Mouse (Mus musculus) neural tube, embryonic 15.5 days (tissue): ENCODE results near the gene Aip. TPM values are rescaled to one million over a fixed set of nuclear protein-coding genes. Genes with fewer than 3 reads are reported as not detected.
"Not testable (repeated sequence)": the region's sequence is repeated elsewhere in the genome, so short reads cannot be mapped to it uniquely, and the experiment has no call there.

ENCODE experiments used
- ATAC-seq: fragments of 200-750 bp; cut with Nextera tagmentation; 2 replicates; pipeline ENCODE4 v1.8.0; 2017; ENCODE audit warnings: mild to moderate bottlenecking, moderate TSS enrichment, moderate library complexity; ENCODE audit not compliant: low FRiP score
- H3K27ac ChIP-seq: fragments of 300-500 bp; sonication (generic); replicated peaks from 2 replicates; pipeline ENCODE4 v1.5.1; 2015; ENCODE audit warnings: mild to moderate bottlenecking, inconsistent platforms
- H3K27me3 ChIP-seq: fragments of 300-500 bp; sonication (generic); replicated peaks from 2 replicates; pipeline ENCODE4 v1.6.1; 2015; ENCODE audit warnings: inconsistent platforms
- H3K36me3 ChIP-seq: fragments of 300-500 bp; sonication (generic); 2 replicates; pipeline ENCODE4 v1.6.1; 2015; ENCODE audit warnings: inconsistent platforms
- H3K4me1 ChIP-seq: fragments of 300-500 bp; sonication (generic); 2 replicates; pipeline ENCODE4 v1.6.1; 2015; ENCODE audit warnings: inconsistent platforms
- H3K4me2 ChIP-seq: fragments of 300-500 bp; sonication (generic); 2 replicates; pipeline ENCODE4 v1.6.1; 2015; ENCODE audit warnings: inconsistent platforms, mild to moderate bottlenecking, moderate library complexity
- H3K4me3 ChIP-seq: fragments of 300-500 bp; sonication (generic); replicated peaks from 2 replicates; pipeline ENCODE4 v1.5.1; 2015; ENCODE audit warnings: mild to moderate bottlenecking, inconsistent platforms
- H3K9ac ChIP-seq: fragments of 300-500 bp; sonication (generic); replicated peaks from 2 replicates; pipeline ENCODE4 v1.6.1; 2015; ENCODE audit warnings: mild to moderate bottlenecking, inconsistent platforms
- H3K9me3 ChIP-seq: fragments of 300-500 bp; sonication (generic); replicated peaks from 2 replicates; pipeline ENCODE4 v1.6.1; 2016; ENCODE audit warnings: inconsistent platforms
- WGBS: fragments of 180-500 bp; shearing (Covaris S2); methylation state at CpG from one replicate; pipeline ENCODE4 v1.1.7; 2015; ENCODE audit warnings: mixed read lengths; 5-methylcytosine and 5-hydroxymethylcytosine counted together
- polyA plus RNA-seq: library from polyadenylated mRNA; unstranded; fragments of >200 nt; fragmentation: Nextera tagmentation; extraction: Ambion mirVana; gene quantifications from 2 replicates; pipeline ENCODE4 v1.2.1, GENCODE M21; 2015

Gene Aip
- polyA plus RNA-seq, 1 experiment from 2014 or later: 105 TPM

GRCm38 (mm10) chr19:4066877-4067276, 58.8 kb downstream of the Aip start:
- Histone ChIP-seq H3K4me2 (no peak overlapping the region), H3K27ac (no peak overlapping the region), H3K27me3 (no peaks in the 10 kb centered on the region), H3K9me3 (no peaks in the 10 kb centered on the region), H3K9ac (no peak overlapping the region), H3K4me3 (no peak overlapping the region), H3K36me3 (no peaks in the 10 kb centered on the region), H3K4me1 (no peaks in the 10 kb centered on the region)
- ATAC-seq: no peak

- no peak overlapping the region for H3K4me2 ChIP-seq
- H3K27me3 ChIP-seq: no peaks in the 10 kb centered on the region
- WGBS: 86% methylated on average over 6 of the region's 6 CpGs
- H3K4me1 ChIP-seq: no peaks in the 10 kb centered on the region
- no peak overlapping the region for H3K9ac ChIP-seq
- no peak overlapping the region for H3K27ac ChIP-seq
- H3K36me3 ChIP-seq: no peaks in the 10 kb centered on the region
- no peaks in the 10 kb centered on the region for H3K9me3 ChIP-seq
- H3K4me3 ChIP-seq: no peak overlapping the region
- no peak for ATAC-seq
These were observed 59.4 kb downstream of the Aip start for GRCm38 (mm10) chr19:4066280-4066679.

GRCm38 (mm10) chr19:4064501-4064900, 61.2 kb downstream of the Aip start:
- not testable (repeated sequence) for H3K36me3 ChIP-seq, H3K4me1 ChIP-seq, H3K4me2 ChIP-seq, H3K9ac ChIP-seq, H3K27ac ChIP-seq, ATAC-seq, H3K4me3 ChIP-seq, H3K27me3 ChIP-seq, H3K9me3 ChIP-seq
- 0% methylated on average over 1 of the region's 11 CpGs for WGBS

Other genes with a start within 250 kb of the Aip start
- gene Tcirg1, start 218.7 kb downstream of the Aip start, polyA plus RNA-seq: 20.3 and 29.0 TPM in 2 replicates
- 308 and 330 TPM in 2 replicates for gene Ndufs8, start 213.1 kb downstream of the Aip start, polyA plus RNA-seq
- 2.5 and 3.8 TPM in 2 replicates for gene Aldh3b1, start 196.1 kb downstream of the Aip start, polyA plus RNA-seq
- gene Unc93b1, start 190.7 kb downstream of the Aip start, polyA plus RNA-seq: 15.0 and 20.6 TPM in 2 replicates
- not detected in 2 replicates for gene Aldh3b3, start 167.2 kb downstream of the Aip start, polyA plus RNA-seq
- 0.20 and 1.6 TPM in 2 replicates for gene Aldh3b2, start 153.5 kb downstream of the Aip start, polyA plus RNA-seq
- gene Acy3, start 139.3 kb downstream of the Aip start, polyA plus RNA-seq: 2.8 and 4.6 TPM in 2 replicates
- 0.08 TPM in 1 of 2 replicates, not detected in the other for gene Tbx10, start 133.1 kb downstream of the Aip start, polyA plus RNA-seq
- gene Nudt8, start 125.3 kb downstream of the Aip start, polyA plus RNA-seq: 26.1 and 26.8 TPM in 2 replicates
- 4.5 and 5.7 TPM in 2 replicates for gene Gm49405, start 125.2 kb downstream of the Aip start, polyA plus RNA-seq
- gene Doc2g, start 122.5 kb downstream of the Aip start, polyA plus RNA-seq: 6.0 and 6.7 TPM in 2 replicates
- gene Ndufv1, start 113.1 kb downstream of the Aip start, polyA plus RNA-seq: 262 and 279 TPM in 2 replicates
- gene Gstp1, start 87.9 kb downstream of the Aip start, polyA plus RNA-seq: 552 and 568 TPM in 2 replicates
- gene Gstp2, start 79.8 kb downstream of the Aip start, polyA plus RNA-seq: 1.9 and 7.6 TPM in 2 replicates
- gene Gstp3, start 66.3 kb downstream of the Aip start, polyA plus RNA-seq: 1.1 TPM in 1 of 2 replicates, not detected in the other
- not detected in 2 replicates for gene Cabp2, start 44.3 kb downstream of the Aip start, polyA plus RNA-seq
- gene Cdk2ap2, start 28.7 kb downstream of the Aip start, polyA plus RNA-seq: 88.7 and 99.0 TPM in 2 replicates
- 72.1 and 80.9 TPM in 2 replicates for gene Pitpnm1, start 25.9 kb downstream of the Aip start, polyA plus RNA-seq
- gene Gpr152, start 13.9 kb upstream of the Aip start, polyA plus RNA-seq: not detected in 2 replicates
- 0.20 and 0.28 TPM in 2 replicates for gene Cabp4, start 18.2 kb upstream of the Aip start, polyA plus RNA-seq
- 102 and 141 TPM in 2 replicates for gene Coro1b, start 22.8 kb upstream of the Aip start, polyA plus RNA-seq
- 1.0 and 52.3 TPM in 2 replicates for gene Ptprcap, start 27.7 kb upstream of the Aip start, polyA plus RNA-seq
- 54.4 and 56.3 TPM in 2 replicates for gene Rps6kb2, start 37.5 kb upstream of the Aip start, polyA plus RNA-seq
- gene Carns1, start 49.6 kb upstream of the Aip start, polyA plus RNA-seq: 5.9 and 6.4 TPM in 2 replicates
- 0.74 and 20.7 TPM in 2 replicates for gene Tbc1d10c, start 65.4 kb upstream of the Aip start, polyA plus RNA-seq
- 589 and 681 TPM in 2 replicates for gene Ppp1ca, start 66.2 kb upstream of the Aip start, polyA plus RNA-seq
- 24.3 and 27.2 TPM in 2 replicates for gene Rad9a, start 75.8 kb upstream of the Aip start, polyA plus RNA-seq
- 0.78 and 2.2 TPM in 2 replicates for gene Clcf1, start 88.4 kb upstream of the Aip start, polyA plus RNA-seq
- not detected in 2 replicates for gene AC109138.7, start 88.5 kb upstream of the Aip start, polyA plus RNA-seq
- 24.7 and 28.0 TPM in 2 replicates for gene Pold4, start 106.0 kb upstream of the Aip start, polyA plus RNA-seq
- gene Ssh3, start 143.3 kb upstream of the Aip start, polyA plus RNA-seq: 19.8 TPM in 2 replicates
- gene Ankrd13d, start 157.3 kb upstream of the Aip start, polyA plus RNA-seq: 63.0 and 75.4 TPM in 2 replicates
- gene Grk2, start 180.4 kb upstream of the Aip start, polyA plus RNA-seq: 26.2 and 31.3 TPM in 2 replicates